Mouse (Mus musculus) urinary bladder, postnatal 14 days (tissue): ENCODE results near the gene Olfr1020.

Source experiments
- DNase-seq: peaks from one replicate; pipeline ENCODE4 v3.0.0; 2021; ENCODE audit warnings: low spot score

The Olfr1020 gene

DNA sequence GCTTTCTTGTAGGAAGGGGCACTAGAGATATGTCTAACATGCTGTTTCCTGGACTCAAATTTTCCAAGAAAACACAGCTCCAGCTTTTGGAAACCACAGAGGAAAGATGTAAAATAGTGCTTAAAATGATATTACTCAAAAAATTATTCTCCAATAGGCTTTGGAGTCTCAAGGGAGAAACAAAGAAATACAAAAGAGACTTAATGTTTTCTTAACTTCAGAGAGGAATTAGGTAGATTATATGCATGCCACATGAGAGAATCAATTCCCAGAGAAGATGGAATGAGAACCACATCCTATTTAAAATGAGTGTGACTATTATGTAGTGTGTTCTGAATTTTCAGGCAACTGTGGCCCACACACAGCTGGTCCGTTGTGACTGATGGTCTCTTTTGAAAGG, at the start of gene Olfr1020:
Olfr1020 (plus strand) TSS at position 301 of the 400 bp plus-strand sequence.
- no peak for DNase-seq

DNA sequence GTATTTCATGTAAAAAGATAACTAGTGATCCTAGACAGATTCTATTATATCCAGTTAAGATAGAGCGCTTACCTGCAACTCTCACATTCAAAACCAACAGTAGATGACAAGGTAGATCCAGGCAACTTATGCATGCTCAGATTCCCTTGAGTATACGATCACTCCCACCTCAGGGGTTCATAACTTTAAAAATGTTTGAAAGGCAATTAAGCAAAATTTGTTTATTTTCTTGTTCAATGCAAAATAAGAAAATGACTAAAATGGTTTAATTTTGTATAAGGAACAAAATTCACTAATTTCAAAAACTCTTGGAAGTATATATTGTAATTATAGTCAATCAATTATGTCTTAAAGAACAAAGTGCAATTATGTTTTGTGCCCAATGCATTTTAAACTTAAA, 44.4 kb upstream of the Olfr1020 start, which contains the start of gene Olfr1016:
Olfr1016 (minus strand) TSS at position 101 of the 400 bp plus-strand sequence.
- DNase-seq: no peak

DNA sequence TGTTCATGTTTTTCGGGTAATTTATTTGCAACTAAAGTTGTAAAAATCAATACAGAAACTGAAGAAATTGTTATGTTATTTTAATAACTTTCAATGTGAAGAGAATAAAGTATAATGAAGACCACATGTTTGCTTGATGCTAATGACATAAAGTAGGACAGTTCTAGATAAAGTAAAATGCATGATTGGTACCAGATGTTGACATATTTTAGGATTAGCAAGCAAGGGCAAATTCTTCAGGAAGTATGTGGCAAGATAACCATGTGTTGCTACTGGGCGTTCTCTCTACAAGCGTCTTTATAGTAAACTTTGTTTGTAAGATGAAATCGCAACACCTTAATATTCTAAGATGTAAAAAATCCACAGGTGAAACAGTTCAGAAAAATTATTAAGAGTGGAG, 42.3 kb upstream of the Olfr1020 start:
- DNase-seq: no peak

DNA sequence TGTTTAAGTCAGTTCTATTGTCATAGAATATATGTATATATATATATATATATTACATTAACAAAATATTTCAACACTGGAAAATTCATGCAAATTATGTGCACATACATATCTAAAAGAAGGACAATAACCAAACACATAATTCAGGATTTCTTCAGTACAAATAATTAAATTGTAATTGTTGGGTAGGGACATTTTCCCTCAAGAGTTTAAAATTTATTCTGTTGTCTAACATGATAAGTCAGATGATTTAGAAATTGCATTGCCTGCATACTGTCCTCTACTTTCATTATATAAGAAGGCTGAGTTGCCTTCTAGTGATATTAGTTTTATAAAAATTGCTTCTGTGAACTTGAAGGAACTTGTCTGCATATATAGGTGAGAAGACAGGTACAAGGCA, 28.7 kb upstream of the Olfr1020 start, which contains the start of gene Olfr1018:
Olfr1018 (plus strand) TSS at position 301 of the 400 bp plus-strand sequence.
- DNase-seq: no peak

DNA sequence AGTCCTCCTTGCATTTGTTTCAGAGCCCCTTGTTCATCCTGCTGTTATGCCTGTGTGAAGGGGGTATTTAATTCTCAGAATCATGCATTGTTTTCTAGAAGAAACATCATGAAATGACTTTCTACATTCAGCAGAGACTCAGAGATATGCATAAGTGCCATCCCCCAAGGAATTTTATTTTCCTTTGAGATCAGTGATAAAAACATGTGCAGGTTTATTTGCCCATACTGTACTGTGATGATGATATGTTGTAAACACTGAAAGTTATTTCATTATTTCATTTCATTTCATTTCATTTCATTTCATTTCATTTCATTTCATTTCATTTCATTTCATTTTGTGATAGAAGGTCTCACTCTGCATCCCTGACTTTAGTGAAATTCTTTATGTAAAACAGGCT, 1.4 kb upstream of the Olfr1020 start, which contains the start of gene Olfr1019:
Olfr1019 (minus strand) TSS at position 101 of the 400 bp plus-strand sequence.
- no peak for DNase-seq

DNA sequence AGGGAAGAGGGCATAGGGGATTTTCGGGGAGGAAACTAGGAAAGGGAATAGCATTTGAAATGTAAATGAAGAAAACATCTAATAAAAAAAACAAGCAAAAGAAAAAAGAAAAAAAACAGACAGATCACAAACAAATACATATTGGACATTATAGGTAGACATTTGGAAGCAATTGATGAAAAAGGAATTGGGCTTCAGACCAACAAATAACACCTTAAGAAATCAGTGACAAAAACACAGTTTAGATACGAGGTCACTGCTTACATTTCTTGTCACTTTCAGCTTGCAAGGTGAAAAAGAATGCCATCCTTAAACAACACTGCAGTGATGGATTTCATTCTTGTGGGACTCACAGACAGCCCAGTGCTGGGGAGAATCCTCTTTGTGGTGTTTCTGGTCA, 21.5 kb downstream of the Olfr1020 start, which contains the start of gene Olfr1022:
Olfr1022 (plus strand) TSS at position 301 of the 400 bp plus-strand sequence.
- no peak for DNase-seq

DNA sequence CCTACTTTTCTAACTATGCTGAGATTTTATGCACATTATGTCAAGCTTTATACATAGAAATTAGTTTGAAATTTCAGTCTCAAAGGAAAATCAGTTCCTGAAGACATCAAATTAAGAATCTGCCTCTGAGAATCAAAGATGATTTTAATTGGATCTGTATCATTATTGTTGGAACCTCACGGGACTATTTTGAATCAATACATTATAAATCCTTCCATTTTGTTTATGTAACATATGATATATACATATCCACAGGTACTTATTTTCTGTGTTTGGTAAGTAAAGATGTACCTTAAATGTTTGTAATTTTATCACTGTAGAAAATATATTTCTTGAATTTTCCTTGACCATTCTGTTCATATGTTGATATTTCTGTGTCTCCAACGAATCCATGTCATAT, 38.5 kb downstream of the Olfr1020 start, which contains the start of gene Olfr1023:
Olfr1023 (plus strand) TSS at position 301 of the 400 bp plus-strand sequence.
- DNase-seq: no peak
